Mouse (Mus musculus): ENCODE data around the gene Slc4a8. TPM values are rescaled to one million over a fixed set of nuclear protein-coding genes. Genes with fewer than 3 reads are reported as not detected.

Gene Slc4a8
- polyA plus RNA-seq, 1 experiment from 2014 or later: 8.7 TPM

GRCm38 (mm10) chr15:100777020-100778016, 15.8 kb downstream of the Slc4a8 start:
- H3K9ac ChIP-seq (replicated peaks; ENCODE audit: low read length): no peak overlapping the region
- WGBS: 38% methylated on average over 32 of the region's 32 CpGs
- H3K9me3 ChIP-seq (ENCODE audit: low read length): no peaks in the 10 kb centered on the region
- no peak overlapping the region for H3K4me3 ChIP-seq (ENCODE audit: low read length)
- H3K4me2 ChIP-seq (replicated peaks; ENCODE audit: low read depth, low read length): no peak overlapping the region
- H3K27ac ChIP-seq (ENCODE audit: low read length): no peak overlapping the region
- ATAC-seq (ENCODE audit: low FRiP score, low TSS enrichment): peak; percentile 84
- no peaks in the 10 kb centered on the region for H3K36me3 ChIP-seq (ENCODE audit: insufficient read depth, low read length)
- H3K4me1 ChIP-seq (ENCODE audit: insufficient read depth, low read length): peaks cover 5% of the 10 kb centered on the region; the same call in 1 of the 2 replicates
- H3K27me3 ChIP-seq (ENCODE audit: insufficient read depth, low read length): no peaks in the 10 kb centered on the region

- ATAC-seq (ENCODE audit: low FRiP score, low TSS enrichment): no peak
- H3K27me3 ChIP-seq (ENCODE audit: insufficient read depth, low read length): no peaks in the 10 kb centered on the region
- no peak overlapping the region for H3K4me3 ChIP-seq (ENCODE audit: low read length)
- peaks cover 4% of the 10 kb centered on the region for H3K9me3 ChIP-seq (ENCODE audit: low read length)
- 60% methylated on average over 10 of the region's 10 CpGs for WGBS
- no peak overlapping the region for H3K27ac ChIP-seq (ENCODE audit: low read length)
- H3K4me2 ChIP-seq (replicated peaks; ENCODE audit: low read depth, low read length): no peak overlapping the region
- H3K36me3 ChIP-seq (ENCODE audit: insufficient read depth, low read length): peaks cover 4% of the 10 kb centered on the region; the same call in 1 of the 2 replicates
- H3K4me1 ChIP-seq (ENCODE audit: insufficient read depth, low read length): peaks cover 5% of the 10 kb centered on the region; the same call in 1 of the 2 replicates
- no peak overlapping the region for H3K9ac ChIP-seq (replicated peaks; ENCODE audit: low read length)
These were observed 18.3 kb downstream of the Slc4a8 start for GRCm38 (mm10) chr15:100779896-100780295.

- H3K9me3 ChIP-seq (ENCODE audit: low read length): peaks cover 4% of the 10 kb centered on the region
- H3K4me1 ChIP-seq (ENCODE audit: insufficient read depth, low read length): no peaks in the 10 kb centered on the region
- no peak overlapping the region for H3K4me2 ChIP-seq (replicated peaks; ENCODE audit: low read depth, low read length)
- H3K27me3 ChIP-seq (ENCODE audit: insufficient read depth, low read length): no peaks in the 10 kb centered on the region
- no peak overlapping the region for H3K9ac ChIP-seq (replicated peaks; ENCODE audit: low read length)
- H3K36me3 ChIP-seq (ENCODE audit: insufficient read depth, low read length): peaks cover 7% of the 10 kb centered on the region; the same call in 1 of the 2 replicates
- H3K4me3 ChIP-seq (ENCODE audit: low read length): no peak overlapping the region
- WGBS: 92% methylated on average over 13 of the region's 13 CpGs
- no peak for ATAC-seq (ENCODE audit: low FRiP score, low TSS enrichment)
- no peak overlapping the region for H3K27ac ChIP-seq (ENCODE audit: low read length)
These were observed 21.9 kb downstream of the Slc4a8 start for GRCm38 (mm10) chr15:100783244-100783987.

GRCm38 (mm10) chr15:100790219-100790618, 28.7 kb downstream of the Slc4a8 start:
- Histone ChIP-seq H3K4me1 (ENCODE audit: insufficient read depth, low read length) (no peaks in the 10 kb centered on the region; the same call in 1 of the 2 replicates), H3K27me3 (ENCODE audit: insufficient read depth, low read length) (no peaks in the 10 kb centered on the region), H3K9me3 (ENCODE audit: low read length) (no peaks in the 10 kb centered on the region), H3K4me2 (replicated peaks; ENCODE audit: low read depth, low read length) (no peak overlapping the region), H3K4me3 (ENCODE audit: low read length) (no peak overlapping the region), H3K9ac (replicated peaks; ENCODE audit: low read length) (no peak overlapping the region), H3K27ac (ENCODE audit: low read length) (no peak overlapping the region), H3K36me3 (ENCODE audit: insufficient read depth, low read length) (0 out of 2 replicates have a peak, but pooled peaks cover 3% of the 10 kb centered on the region)
- WGBS: 66% methylated on average over 6 of the region's 6 CpGs
- no peak for ATAC-seq (ENCODE audit: low FRiP score, low TSS enrichment)

- Histone ChIP-seq H3K4me1 (ENCODE audit: insufficient read depth, low read length) (no peaks in the 10 kb centered on the region; the same call in 1 of the 2 replicates), H3K27me3 (ENCODE audit: insufficient read depth, low read length) (no peaks in the 10 kb centered on the region), H3K4me3 (ENCODE audit: low read length) (no peak overlapping the region), H3K9ac (replicated peaks; ENCODE audit: low read length) (no peak overlapping the region), H3K36me3 (ENCODE audit: insufficient read depth, low read length) (no peaks in the 10 kb centered on the region), H3K9me3 (ENCODE audit: low read length) (no peaks in the 10 kb centered on the region), H3K27ac (ENCODE audit: low read length) (no peak overlapping the region), H3K4me2 (replicated peaks; ENCODE audit: low read depth, low read length) (no peak overlapping the region)
- no peak for ATAC-seq (ENCODE audit: low FRiP score, low TSS enrichment)
- WGBS: 59% methylated on average over 2 of the region's 2 CpGs
These were observed 30.8 kb downstream of the Slc4a8 start for GRCm38 (mm10) chr15:100792324-100792723.

- Histone ChIP-seq H3K4me1 (ENCODE audit: insufficient read depth, low read length) (no peaks in the 10 kb centered on the region), H3K9ac (replicated peaks; ENCODE audit: low read length) (no peak overlapping the region), H3K27me3 (ENCODE audit: insufficient read depth, low read length) (no peaks in the 10 kb centered on the region), H3K4me3 (ENCODE audit: low read length) (no peak overlapping the region), H3K9me3 (ENCODE audit: low read length) (no peaks in the 10 kb centered on the region), H3K27ac (ENCODE audit: low read length) (no peak overlapping the region), H3K36me3 (ENCODE audit: insufficient read depth, low read length) (no peaks in the 10 kb centered on the region), H3K4me2 (replicated peaks; ENCODE audit: low read depth, low read length) (no peak overlapping the region)
- 49% methylated on average over 13 of the region's 13 CpGs for WGBS
- ATAC-seq (ENCODE audit: low FRiP score, low TSS enrichment): no peak
These were observed 39.4 kb downstream of the Slc4a8 start for GRCm38 (mm10) chr15:100800914-100801313.

- no peak overlapping the region for H3K4me2 ChIP-seq (replicated peaks; ENCODE audit: low read depth, low read length)
- no peaks in the 10 kb centered on the region for H3K4me1 ChIP-seq (ENCODE audit: insufficient read depth, low read length)
- H3K27ac ChIP-seq (ENCODE audit: low read length): no peak overlapping the region
- ATAC-seq (ENCODE audit: low FRiP score, low TSS enrichment): no peak
- 71% methylated on average over 12 of the region's 12 CpGs for WGBS
- no peak overlapping the region for H3K4me3 ChIP-seq (ENCODE audit: low read length)
- no peaks in the 10 kb centered on the region for H3K27me3 ChIP-seq (ENCODE audit: insufficient read depth, low read length)
- H3K36me3 ChIP-seq (ENCODE audit: insufficient read depth, low read length): no peaks in the 10 kb centered on the region
- H3K9me3 ChIP-seq (ENCODE audit: low read length): no peaks in the 10 kb centered on the region
- H3K9ac ChIP-seq (replicated peaks; ENCODE audit: low read length): no peak overlapping the region
These were observed 46.5 kb downstream of the Slc4a8 start for GRCm38 (mm10) chr15:100808062-100808461.

- H3K4me1 ChIP-seq (ENCODE audit: insufficient read depth, low read length): 0 out of 2 replicates have a peak, but pooled peaks cover 2% of the 10 kb centered on the region
- 71% methylated on average over 9 of the region's 9 CpGs for WGBS
- no peak overlapping the region for H3K4me2 ChIP-seq (replicated peaks; ENCODE audit: low read depth, low read length)
- H3K27ac ChIP-seq (ENCODE audit: low read length): no peak overlapping the region
- no peak overlapping the region for H3K9ac ChIP-seq (replicated peaks; ENCODE audit: low read length)
- H3K36me3 ChIP-seq (ENCODE audit: insufficient read depth, low read length): no peaks in the 10 kb centered on the region
- ATAC-seq (ENCODE audit: low FRiP score, low TSS enrichment): no peak
- H3K27me3 ChIP-seq (ENCODE audit: insufficient read depth, low read length): no peaks in the 10 kb centered on the region
- H3K4me3 ChIP-seq (ENCODE audit: low read length): no peak overlapping the region
- H3K9me3 ChIP-seq (ENCODE audit: low read length): no peaks in the 10 kb centered on the region
These were observed 46.9 kb downstream of the Slc4a8 start for GRCm38 (mm10) chr15:100808484-100808883.

- Histone ChIP-seq H3K27me3 (ENCODE audit: insufficient read depth, low read length) (no peaks in the 10 kb centered on the region), H3K4me2 (replicated peaks; ENCODE audit: low read depth, low read length) (no peak overlapping the region), H3K9ac (replicated peaks; ENCODE audit: low read length) (no peak overlapping the region), H3K4me1 (ENCODE audit: insufficient read depth, low read length) (peaks cover 3% of the 10 kb centered on the region; the same call in 1 of the 2 replicates), H3K9me3 (ENCODE audit: low read length) (no peaks in the 10 kb centered on the region), H3K27ac (ENCODE audit: low read length) (no peak overlapping the region), H3K4me3 (ENCODE audit: low read length) (no peak overlapping the region), H3K36me3 (ENCODE audit: insufficient read depth, low read length) (no peaks in the 10 kb centered on the region)
- ATAC-seq (ENCODE audit: low FRiP score, low TSS enrichment): no peak
- WGBS: 94% methylated on average over 8 of the region's 8 CpGs
These were observed 48.7 kb downstream of the Slc4a8 start for GRCm38 (mm10) chr15:100810243-100810642.
